Mouse (Mus musculus): ENCODE measurements around the gene Cpt2.
A peak's percentile ranks its signal among the peaks of the same experiment; 100 is the strongest.

The Cpt2 gene

DNA sequence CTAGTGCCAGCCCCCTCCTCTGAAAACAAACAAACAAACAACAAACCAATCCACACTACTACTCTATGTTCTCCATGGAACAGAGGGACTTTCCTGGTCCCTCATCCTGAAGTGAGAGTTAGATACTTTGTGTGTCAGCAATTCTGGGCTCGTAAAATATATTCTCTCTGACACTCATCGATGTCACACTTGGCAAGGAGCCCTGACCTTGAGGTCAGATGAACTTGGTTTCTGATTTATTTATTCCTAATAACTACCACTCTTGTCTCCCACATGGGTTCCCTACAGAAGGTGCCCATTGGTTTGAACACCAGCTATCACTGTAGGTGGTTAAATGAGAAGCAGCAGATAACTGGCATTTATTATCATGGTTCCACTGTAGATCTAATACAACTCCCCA, 3.1 kb downstream of the Cpt2 start:
- no peak for DNase-seq

DNA sequence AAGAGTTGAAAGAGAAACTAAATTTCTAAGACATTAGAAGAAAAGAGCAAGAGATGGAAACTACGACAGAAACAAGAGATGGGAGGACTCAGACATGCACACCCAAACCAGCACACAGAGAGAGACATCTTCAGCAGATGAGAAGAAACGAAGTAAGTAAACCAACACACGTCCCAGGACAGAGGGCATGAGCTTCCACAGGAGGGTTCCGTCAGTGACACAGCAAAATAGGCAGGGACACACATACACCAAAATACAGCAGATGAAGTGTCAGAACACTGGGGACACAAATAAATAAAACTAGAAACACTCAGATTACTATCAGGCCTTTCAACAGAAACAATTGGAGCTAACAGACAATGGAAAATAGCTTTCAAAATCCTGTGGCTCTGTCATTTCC, 13.4 kb downstream of the Cpt2 start:
- DNase-seq: peak; percentile 11

DNA sequence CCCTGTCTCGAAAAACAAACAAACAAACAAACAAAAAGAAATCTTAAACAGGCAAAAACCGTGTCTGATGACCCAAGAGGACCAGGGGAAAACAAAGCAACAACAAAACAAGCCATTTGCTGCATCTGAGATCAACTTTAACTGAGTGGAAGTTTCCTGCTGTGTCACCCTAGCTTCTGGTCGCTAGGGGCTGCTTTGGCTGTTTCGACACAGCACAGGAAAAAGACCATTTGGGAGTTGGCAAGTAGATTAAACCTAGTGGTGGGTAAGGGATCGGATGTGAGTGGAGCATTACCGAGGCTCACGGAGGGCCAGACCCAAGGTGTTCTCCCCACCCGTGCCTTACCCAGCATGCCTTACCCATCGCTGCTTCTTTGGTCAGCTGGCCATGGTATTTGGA, 16.8 kb downstream of the Cpt2 start:
- no peak for DNase-seq

DNA sequence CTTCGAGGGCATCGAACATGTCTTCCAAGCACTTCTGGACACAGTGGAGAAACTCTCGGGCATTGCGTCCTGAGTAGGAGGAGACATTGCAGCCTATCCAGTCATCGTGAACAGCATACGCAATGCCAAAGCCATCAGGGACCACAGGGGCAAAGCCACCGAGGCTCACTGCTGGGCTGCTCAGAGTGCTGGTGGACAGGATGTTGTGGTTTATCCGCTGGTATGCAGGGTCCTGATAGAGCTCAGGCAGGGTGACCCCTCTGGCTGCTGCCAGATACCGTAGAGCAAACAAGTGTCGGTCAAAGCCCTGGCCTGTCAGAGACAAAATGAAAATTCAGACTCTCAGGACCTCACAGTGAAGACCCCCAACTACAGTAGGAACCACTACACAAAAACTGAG, 19.2 kb downstream of the Cpt2 start:
- DNase-seq: no peak

DNA sequence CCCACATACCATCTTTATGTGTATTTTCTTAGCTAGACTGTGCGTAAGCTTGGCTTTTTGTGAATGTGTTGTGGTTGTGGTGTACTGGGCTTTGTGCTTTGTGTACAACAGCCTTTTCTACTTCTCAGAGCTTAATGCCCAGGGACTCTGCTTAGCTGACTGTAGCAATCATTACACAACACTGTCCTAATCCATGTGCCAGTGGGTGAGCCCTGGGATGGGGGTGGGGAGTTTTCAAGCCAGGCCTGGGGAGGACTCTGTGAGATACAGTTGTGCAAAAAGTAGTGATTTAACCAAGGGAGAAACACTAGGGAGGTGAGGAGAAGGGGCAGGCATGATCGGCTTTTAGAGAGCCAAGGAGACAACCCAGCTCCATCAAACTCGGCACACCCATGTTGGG, 23.2 kb downstream of the Cpt2 start:
- DNase-seq: no peak

DNA sequence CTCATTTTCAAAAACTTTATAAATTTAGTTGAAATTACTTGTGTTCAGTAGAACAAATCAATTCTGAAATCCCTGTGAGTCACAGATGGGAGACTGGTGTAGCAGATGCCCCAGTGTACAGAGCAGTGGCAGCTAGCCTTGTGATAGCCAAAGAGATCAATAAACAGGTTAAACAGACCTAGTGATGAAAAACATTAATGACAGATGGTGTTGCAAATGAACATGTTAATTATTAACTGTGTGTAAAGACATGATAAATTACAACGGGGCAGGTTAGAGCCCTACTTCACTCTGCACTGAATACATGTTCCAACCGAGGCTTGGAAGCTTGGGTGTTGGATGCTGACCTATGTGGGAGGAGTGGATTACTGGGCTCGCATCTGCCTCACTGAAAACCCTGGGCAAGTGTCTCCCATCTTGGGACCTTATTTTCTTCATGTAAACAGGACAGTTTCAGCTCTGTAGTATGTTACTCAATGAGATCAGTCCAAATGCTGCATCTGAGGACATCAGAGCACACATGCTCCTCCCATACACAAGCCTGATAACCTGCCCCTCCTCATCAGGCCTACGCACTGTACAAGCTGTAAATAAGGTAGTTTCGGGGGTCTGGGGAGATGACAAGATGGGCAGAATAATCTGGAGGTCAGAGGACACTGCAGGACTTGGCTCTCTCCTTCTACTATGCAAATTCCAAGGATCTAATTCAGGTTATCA, 24.0 kb downstream of the Cpt2 start:
- DNase-seq: no peak

DNA sequence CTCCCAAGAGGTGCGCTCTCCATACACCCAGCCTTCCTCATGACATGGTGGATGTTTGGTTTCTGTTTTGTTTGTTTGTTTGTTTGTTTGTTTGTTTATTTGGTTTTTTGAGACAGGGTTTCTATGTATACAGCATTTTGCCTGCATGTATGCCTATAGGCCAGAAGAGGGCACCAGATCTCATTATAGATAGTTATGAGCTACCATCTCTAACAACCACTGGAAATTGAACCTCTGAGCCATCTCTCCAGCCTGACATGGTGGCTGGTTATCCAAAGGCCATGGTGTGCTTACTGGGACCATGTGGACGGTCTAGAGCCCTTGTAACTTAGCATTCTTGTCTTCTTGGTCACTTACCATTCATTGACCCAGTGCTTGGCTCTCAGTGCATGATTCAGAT, 30.7 kb downstream of the Cpt2 start:
- DNase-seq: peak; percentile 19

DNA sequence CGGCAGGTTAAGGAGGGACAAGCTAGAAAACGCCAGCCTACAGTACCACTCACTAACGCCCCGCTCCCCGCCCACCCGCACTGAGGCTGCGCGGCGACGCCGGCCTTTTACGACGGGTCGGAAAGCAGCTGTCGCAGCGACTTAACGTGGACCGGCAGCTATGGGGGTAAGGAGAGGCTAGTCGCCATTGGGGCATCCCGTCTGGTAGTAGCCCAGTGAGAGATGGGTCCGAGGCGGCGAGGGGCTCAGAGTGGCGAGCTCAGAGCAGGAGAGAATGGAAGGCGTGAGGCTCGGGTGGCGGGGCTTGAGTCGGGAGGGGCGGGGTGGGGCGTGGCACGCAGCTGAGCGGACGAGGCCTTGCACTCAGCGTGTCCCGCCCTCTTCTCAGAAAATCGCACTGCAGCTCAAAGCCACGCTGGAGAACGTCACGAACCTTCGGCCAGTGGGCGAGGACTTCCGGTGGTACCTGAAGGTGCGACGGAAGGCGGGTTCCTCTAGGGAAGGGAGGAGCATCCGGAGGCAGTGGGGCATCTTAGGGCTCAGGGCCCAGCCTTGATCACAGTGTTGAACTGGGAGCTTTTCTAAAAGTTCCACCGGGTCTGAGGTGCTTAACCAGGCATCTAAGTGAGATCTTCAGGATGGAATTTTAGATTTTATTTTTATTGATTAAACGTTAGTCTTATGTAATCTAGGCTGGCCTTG, 33.5 kb downstream of the Cpt2 start, which contains the start of gene 0610037L13Rik:
0610037L13Rik (plus strand) TSS at position 83 of the 702 bp plus-strand sequence.
- peak; percentile 96 for DNase-seq

DNA sequence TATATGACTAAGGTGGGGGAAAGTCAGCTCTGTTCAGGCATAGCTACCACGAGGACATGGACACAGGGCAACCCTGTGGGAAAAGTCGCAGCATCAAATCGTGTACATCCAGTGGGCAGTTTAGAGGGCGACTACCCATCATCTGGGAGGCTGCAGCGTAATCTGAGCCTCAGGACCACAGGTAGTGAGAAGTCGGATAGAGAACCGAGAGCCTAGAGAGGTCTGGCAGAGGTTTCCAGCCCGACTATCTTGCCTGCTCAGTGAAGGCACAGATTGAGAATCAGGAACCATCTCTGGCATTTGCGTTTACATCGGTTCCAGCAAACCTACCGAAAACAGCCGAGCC, 34.1 kb downstream of the Cpt2 start:
- no peak for DNase-seq

DNA sequence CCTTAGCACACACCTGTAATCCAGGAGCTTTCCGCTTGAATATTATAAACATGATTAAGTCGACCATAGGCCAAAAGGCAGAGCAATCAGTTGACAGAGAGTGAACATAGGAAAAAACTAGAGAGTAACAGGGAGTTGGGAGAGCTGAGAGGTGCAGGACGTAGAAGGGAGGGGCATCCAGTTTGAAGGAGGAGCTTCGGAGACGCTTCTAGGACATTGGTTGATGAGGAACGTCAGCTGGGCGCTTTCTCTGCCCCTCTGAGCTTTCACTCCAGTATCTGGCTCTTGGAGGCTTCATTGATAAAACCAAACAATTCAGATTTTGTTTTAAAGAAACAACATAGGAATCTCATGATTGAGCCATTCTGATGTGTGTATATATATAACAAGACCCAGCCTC, 37.0 kb downstream of the Cpt2 start:
- DNase-seq: no peak

DNA sequence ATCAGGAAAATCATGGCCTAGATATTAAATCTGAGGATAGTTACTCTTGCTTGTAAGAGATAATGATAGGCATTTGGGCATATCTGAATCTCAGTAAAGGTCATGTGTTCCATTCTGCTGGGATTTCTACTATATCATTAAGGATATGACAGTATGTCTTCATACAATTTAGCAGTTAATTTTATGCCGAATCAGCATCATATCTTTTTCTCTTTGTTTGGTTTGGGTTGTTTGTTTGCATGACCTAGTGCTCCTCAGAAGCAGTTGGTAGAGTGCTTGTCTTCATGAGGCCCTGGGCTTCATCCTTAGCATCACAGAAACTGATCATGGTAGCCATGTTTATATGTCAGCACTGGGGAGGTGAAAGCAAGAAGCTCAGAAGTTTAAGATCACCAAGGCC, 41.8 kb downstream of the Cpt2 start:
- DNase-seq: no peak

DNA sequence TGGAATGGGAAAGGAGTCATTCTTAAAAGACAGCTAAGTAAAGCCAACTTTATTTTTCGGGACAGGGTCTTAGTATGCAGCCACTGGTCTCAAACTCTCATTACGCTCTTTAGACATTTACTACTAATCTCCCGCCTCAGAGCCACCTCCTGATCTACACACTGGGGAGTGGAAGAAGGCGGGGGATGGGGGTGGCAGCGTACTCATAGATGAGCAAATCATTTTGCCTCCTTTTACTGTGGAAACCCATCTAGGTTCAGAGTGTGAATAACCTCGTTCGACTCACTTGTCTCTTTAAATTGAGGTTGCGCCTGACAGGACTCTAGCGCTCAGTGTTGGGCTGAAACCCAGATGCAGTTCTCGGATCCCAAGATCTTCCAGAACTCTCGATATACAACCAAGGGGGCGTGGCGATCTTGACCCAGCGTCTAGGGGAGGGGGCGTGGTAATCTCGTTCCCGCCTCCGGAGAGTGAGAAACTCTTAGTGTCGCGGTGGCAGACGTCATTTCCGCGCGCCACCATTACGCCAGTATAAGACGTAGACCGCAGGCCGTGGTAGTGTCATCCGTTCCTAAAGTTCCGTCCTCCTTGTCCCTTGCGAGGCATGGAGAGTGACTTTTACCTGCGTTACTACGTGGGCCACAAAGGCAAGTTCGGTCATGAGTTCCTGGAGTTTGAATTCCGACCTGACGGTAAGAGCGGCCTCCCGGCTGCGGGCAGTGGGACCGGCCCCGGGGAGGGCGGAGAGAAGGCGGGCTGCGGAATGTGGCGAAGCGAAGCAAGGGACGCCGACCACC, 44.0 kb downstream of the Cpt2 start, which contains the start of gene Magoh:
Magoh (plus strand) TSS at position 502 of the 797 bp plus-strand sequence.
- peak; percentile 99 for DNase-seq

DNA sequence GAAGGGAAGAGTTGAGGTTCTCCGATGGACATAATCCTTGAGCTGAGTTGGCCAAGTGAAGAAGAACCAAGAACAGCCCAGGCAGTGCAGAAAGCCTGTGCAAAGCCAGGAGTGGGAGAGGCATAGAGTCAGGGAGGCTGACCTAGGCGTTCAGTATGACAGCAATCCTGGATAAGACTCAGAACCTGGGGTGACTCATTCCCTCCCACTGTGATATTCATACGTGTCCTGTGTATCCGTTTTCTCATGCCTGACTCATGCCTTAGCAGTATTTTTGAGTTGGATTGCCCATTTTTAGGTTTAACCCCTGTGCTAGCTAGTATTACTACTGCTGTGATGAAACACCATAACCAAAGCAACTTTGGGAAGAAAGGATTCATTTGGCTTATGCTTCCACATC, 58.5 kb downstream of the Cpt2 start:
- DNase-seq: no peak

DNA sequence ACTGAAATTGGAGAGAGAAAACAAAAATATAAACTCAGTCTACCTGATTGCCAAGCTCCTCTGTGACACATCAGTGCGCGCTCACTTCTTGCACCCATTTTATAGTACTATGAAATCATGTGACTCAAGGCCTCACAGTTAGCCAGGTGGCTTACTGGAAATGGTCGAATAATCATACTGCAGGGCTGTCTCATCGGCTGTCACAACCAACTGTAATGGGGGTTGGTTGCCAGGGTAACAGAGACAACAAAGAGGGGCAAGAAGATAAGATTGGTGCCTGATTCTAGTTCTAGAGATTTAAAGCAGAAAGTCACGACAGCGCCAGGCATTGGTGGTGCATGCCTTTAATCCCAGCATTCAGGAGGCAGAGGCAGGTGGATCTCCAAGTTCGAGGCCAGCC, 64.4 kb downstream of the Cpt2 start:
- DNase-seq: no peak

DNA sequence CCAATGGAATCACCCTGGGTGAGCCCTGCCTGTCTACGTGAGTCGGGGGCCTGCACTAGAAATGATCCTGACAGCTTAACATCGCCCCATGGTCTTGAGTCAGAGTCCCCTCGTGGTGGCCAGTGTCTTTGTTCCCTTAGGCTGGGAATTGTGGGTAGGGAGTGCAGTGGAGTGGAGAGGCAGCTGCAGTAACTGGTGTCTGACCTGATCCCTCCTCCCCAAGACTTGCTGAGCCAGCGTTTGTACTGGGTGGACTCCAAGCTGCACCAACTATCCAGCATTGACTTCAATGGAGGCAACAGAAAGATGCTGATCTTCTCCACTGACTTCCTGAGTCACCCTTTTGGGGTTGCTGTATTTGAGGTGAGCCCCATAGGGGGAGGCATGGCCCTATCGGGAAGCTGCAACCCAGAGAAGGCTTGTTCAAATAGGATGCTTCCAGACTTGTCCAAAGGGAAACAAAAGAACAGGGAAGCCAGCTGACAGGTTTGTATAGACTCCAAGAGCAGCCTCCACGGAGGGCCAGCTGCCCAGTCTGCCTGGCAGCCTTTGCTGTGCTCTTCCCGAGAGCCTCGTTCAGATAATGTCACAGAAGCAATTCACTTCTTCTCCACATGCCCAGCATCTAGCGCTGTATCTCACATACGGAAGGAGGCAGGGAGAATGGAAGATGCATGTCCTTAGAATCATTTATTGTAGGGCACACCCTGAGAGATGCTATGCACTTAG, 66.3 kb downstream of the Cpt2 start:
- DNase-seq: no peak

Measured in lung, postnatal 10 days (tissue).